Mouse (Mus musculus) hindlimb bud, embryonic 11.5 days (tissue): ENCODE measurements around the gene Dhcr7.

ENCODE experiments used
- DNase-seq: peaks from one replicate; pipeline ENCODE4 v3.0.0-alpha.2; 2012; ENCODE audit warnings: low read depth, low spot score; ENCODE audit errors: extremely low spot score

The Dhcr7 gene

GRCm38 (mm10) chr7:143822375-143823265, at the start of gene Dhcr7, which contains the start of gene Nadsyn1:
TSS of gene Dhcr7 (plus strand) at chr7:143823145.
TSS of gene Nadsyn1 (minus strand) at chr7:143822849.
- peak; percentile 88 for DNase-seq

GRCm38 (mm10) chr7:143776137-143776536, 46.8 kb upstream of the Dhcr7 start:
- DNase-seq = no peak

GRCm38 (mm10) chr7:143777375-143777774, 45.6 kb upstream of the Dhcr7 start:
- DNase-seq = no peak

- DNase-seq = no peak
Measured at GRCm38 (mm10) chr7:143783378-143783995, 39.5 kb upstream of the Dhcr7 start.

GRCm38 (mm10) chr7:143783996-143784829, 38.7 kb upstream of the Dhcr7 start, which contains the start of gene Mrgpre:
TSS of gene Mrgpre (minus strand) at chr7:143784500.
- peak; percentile 20 for DNase-seq

- DNase-seq = no peak
Measured at GRCm38 (mm10) chr7:143792336-143792985, 30.5 kb upstream of the Dhcr7 start.

- DNase-seq = no peak
Measured at GRCm38 (mm10) chr7:143793121-143793520, 29.8 kb upstream of the Dhcr7 start.

GRCm38 (mm10) chr7:143798783-143799182, 24.2 kb upstream of the Dhcr7 start:
- DNase-seq = no peak

- DNase-seq = no peak
Measured at GRCm38 (mm10) chr7:143800770-143801169, 22.2 kb upstream of the Dhcr7 start.

- no peak for DNase-seq
Measured at GRCm38 (mm10) chr7:143801195-143802065, 21.5 kb upstream of the Dhcr7 start.

- no peak for DNase-seq
Measured at GRCm38 (mm10) chr7:143805199-143805624, 17.7 kb upstream of the Dhcr7 start.

GRCm38 (mm10) chr7:143808909-143809308, 14.0 kb upstream of the Dhcr7 start:
- no peak for DNase-seq

- no peak for DNase-seq
Measured at GRCm38 (mm10) chr7:143819201-143819600, 3.7 kb upstream of the Dhcr7 start.

- no peak for DNase-seq
Measured at GRCm38 (mm10) chr7:143821241-143821640, 1.7 kb upstream of the Dhcr7 start.

- no peak for DNase-seq
Measured at GRCm38 (mm10) chr7:143823266-143823605, 291 bp downstream of the Dhcr7 start.

GRCm38 (mm10) chr7:143826985-143827384, 4.0 kb downstream of the Dhcr7 start:
- DNase-seq = no peak

- DNase-seq = peak; percentile 92
Measured at GRCm38 (mm10) chr7:143829504-143830331, 6.8 kb downstream of the Dhcr7 start.

GRCm38 (mm10) chr7:143830399-143830798, 7.5 kb downstream of the Dhcr7 start:
- DNase-seq = no peak

- no peak for DNase-seq
Measured at GRCm38 (mm10) chr7:143832196-143832595, 9.3 kb downstream of the Dhcr7 start.
